Mouse (Mus musculus): Measurements from ENCODE around the gene Cwh43.

Cwh43 gene

GRCm38 (mm10) chr5:73399768-73400526 is 5.9 kb upstream of the Cwh43 start:
- no peak for DNase-seq

GRCm38 (mm10) chr5:73401341-73401740 is 4.5 kb upstream of the Cwh43 start:
- DNase-seq = no peak

DNA sequence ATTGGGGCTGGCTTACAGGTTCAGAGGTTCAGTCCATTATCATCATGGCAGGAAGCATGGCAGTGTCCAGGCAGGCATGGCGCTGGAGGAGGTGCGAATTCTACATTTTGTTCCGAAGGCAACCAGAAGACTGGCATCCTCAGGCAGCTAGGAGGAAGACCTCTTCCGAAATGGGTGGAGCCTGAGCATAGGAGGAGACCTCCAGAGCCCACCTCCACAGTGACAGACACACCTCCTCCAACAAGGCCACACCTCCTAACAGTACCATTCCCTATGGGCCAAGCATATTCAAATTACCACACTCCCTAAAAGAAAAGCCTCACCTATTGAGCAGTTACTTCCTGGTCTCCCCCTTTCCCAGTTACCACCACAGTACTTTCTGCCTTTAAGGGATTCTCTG is 3.0 kb upstream of the Cwh43 start:
- no peak for DNase-seq

GRCm38 (mm10) chr5:73403311-73404068 is 2.4 kb upstream of the Cwh43 start:
- DNase-seq = no peak

- DNase-seq = no peak
Measured at GRCm38 (mm10) chr5:73404790-73405189, 1.1 kb upstream of the Cwh43 start.

DNA sequence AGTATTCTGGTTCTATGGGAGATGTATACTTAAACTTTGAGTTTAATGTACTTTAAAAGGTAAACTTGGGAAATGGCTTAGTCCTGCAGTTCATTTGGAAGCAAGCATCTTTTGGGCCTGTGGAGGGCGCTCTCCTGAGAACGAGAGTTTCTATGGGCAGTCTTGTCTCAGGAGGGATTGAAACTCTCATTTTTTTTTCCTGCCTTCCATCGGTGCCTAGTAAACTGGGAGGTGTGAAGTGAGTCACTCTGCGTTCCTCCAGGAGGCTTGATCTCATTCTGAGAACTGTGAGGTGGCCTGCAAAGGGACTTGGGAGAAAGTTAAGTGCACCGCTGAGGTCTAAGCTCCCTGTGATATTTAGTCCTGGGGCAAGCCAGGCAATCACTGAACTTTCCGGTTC is 986 bp downstream of the Cwh43 start:
- DNase-seq = no peak

DNA sequence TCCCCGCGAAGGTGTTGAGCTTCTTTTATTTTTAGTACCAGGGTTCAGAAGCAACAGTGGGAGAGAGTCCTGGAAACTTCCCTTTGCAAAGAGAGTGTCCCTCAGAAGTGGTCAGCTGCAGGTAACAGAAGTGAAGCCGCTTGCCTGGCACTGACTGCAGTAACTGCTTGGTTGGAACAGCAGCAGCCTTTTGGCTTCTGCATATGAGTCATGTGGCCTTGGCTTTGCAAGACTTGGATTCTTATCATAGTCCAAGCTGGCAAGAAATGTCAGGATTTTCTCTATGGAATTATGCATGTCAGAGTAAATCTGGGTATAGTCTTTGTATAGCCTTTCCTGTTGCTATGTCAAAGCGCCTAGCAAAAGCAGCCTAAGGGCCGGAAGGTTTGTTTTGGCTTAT is 4.1 kb downstream of the Cwh43 start:
- DNase-seq = no peak

- no peak for DNase-seq
Measured at GRCm38 (mm10) chr5:73411771-73412170, 5.9 kb downstream of the Cwh43 start.

DNA sequence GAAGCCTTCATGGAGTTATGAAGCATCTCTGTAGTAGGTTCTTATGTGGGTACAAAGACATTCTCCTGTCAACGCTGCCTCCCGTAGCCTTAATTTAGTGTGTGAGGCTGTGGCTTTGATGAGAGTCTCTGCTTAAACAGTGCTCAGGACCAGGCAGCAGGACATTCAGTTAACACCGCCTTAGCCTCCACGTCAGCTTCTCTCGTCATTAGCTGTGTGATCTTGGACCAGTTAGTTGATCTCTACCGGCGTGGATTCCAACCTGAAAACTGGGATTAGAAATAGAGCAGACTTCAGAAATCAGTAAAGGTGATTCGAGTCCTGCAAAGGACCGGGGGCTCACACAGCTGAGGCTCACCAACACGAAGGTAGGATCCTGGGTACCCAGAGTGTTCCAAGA is 8.3 kb downstream of the Cwh43 start:
- no peak for DNase-seq

GRCm38 (mm10) chr5:73419045-73419695 is 13.3 kb downstream of the Cwh43 start:
- no peak for DNase-seq

DNA sequence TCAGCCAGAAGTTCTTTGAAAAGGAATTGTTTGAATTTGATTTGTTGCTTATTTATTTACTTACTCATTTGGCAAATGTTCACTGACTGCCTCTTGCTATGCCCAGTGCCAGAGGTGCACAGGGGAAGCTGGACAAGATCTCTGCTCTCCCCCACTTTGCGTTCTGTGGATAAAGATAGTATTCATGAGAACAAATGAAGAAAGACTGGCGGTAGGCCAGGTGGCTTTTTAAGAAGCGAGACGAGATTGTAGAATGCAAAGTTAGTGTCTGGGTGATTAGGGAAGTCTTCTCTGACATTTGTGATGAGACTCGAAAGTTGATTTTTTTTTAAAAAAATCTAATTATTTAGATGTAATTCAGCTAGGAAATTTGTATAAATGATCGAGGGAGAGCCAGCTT is 20.9 kb downstream of the Cwh43 start:
- DNase-seq = no peak

DNA sequence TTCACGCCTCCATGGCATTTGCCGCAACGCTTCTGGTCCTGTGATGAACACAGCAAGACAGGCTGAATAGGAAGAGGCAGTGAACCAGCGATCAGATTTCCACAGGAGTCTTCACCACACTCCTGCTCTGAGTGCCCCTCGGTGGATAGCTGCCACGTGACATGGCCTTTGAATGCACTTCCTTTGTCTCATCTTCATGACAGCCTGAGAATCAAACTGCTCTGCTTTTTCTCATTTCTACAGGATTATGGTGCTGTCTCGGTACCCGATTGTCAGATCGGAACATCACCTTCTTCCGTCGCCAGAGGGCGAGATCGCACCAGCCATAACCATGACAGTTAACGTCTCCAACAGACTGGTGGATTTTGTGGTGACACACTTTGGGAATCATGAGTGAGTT is 25.7 kb downstream of the Cwh43 start:
- peak; percentile 84 for DNase-seq

GRCm38 (mm10) chr5:73432805-73433204 is 26.9 kb downstream of the Cwh43 start:
- DNase-seq = no peak

DNA sequence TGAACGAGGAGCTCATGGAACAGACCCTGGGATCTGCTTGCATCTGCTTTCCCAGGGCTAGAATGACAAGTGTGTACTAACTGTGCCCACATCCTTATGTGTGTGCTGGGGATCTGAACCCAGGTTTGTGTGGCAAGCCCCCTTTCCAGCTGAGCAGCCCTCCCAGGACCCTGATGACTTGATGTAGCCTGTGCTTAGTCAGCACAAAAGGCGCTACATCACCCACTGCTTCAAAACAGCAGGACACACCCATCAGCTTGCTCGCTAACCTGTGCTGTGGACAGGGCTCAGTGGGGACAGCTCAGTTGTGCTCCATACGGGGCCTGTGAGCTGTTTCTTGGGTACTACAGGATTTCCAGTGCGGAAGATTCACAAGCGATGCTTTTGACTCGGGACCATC is 28.9 kb downstream of the Cwh43 start:
- no peak for DNase-seq

GRCm38 (mm10) chr5:73442176-73442575 is 36.3 kb downstream of the Cwh43 start:
- DNase-seq = no peak

DNA sequence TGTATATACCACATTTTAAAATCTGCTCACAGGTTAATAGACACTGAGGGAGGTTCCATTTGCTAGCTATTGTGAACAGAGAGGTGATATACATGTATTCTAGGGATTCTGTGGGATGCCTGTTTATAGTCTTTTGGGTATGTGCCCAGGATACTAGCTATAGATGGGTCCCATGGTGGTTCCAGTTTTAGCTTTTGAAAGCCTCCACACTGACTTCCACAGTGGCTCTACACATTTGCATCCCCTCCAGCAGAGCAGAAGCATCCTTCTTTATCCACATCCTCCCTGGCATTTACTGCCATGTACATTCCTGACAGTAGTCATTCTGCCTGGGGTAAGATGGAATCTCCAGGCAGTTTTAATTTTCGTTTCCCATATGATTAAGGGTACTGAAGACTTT is 44.4 kb downstream of the Cwh43 start:
- no peak for DNase-seq

DNA sequence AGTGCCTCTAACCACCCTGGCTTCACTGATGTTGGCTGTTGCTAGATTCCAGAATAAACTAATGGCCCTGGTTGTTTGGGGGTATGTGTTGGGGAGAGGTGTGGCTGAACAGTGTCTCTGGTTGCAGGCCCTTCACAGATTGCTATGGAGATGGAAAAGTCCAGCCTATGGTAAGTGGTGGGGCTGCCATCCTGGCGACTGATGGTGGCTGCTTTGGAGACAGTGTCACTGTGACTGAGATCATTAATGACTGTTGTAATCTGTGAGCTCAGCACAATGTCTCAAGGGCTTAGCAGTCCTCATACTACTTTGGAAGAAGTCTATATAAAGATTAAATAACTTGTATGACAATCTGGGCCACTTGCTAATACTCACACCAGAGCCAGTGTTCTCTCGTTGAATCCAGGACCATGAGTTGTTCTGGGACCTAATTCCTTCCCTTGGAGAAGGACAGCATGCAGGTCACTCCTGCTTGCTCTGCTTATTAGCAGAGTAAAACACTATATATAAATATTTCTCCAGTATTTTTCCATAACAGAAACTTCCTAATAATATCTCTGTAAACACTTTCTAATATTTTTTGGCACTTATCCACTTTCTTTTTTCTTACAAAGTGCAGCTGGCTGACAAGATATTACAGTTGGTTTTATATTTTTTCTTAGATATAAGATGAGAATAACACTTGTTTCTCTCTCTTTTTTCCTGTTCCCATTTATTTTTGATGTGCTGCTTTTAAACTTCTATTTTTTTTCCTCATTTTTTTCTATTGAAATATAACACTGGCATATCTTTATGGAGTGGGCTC is 48.8 kb downstream of the Cwh43 start:
- DNase-seq = no peak

GRCm38 (mm10) chr5:73455307-73455687 is 49.4 kb downstream of the Cwh43 start:
- no peak for DNase-seq

DNA sequence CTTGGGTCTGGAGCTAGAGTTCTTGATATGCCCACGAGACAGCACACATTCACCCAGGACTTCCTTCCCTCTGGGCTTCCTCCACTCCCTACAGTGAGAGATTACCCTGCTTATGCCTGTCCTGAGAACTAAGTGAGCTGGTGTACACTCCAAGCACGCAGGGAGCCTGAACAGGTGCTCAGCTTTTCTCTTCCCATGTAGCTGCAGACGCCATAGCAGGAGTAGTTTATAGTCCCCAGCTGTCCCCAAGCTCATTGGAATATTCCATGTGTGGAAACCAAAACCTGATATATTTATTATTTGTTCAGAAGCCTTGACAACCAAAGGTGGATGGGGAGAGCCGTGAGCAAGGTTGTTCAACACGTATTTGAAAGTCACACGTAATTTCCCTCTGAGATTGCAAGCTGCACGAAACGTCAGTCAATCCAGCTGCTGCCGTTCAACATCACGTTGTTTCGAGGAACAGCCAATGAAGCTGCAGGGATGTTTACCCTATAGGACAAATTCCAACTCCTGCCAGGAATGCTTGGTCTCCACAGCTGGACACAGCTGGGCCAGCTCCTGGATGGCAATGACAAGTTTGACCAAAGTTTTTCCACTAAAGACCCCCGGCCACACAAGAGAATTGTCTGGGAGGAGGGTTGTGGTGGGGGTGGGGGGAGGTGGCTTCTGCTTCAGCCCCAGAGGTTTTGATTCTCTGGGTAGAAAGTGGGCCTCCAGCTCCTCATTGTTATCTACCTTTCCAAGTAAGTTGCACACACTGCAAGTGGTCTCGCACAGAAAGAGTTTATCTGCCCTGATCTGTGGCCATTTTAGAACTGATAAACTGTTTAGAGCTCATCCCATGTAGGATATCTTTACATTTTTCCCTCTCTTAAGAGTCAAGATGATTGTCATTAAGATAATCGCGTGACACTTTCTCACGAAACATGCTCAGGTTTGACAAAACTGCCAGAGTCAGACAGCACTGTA is 62.9 kb downstream of the Cwh43 start:
- no peak for DNase-seq

DNA sequence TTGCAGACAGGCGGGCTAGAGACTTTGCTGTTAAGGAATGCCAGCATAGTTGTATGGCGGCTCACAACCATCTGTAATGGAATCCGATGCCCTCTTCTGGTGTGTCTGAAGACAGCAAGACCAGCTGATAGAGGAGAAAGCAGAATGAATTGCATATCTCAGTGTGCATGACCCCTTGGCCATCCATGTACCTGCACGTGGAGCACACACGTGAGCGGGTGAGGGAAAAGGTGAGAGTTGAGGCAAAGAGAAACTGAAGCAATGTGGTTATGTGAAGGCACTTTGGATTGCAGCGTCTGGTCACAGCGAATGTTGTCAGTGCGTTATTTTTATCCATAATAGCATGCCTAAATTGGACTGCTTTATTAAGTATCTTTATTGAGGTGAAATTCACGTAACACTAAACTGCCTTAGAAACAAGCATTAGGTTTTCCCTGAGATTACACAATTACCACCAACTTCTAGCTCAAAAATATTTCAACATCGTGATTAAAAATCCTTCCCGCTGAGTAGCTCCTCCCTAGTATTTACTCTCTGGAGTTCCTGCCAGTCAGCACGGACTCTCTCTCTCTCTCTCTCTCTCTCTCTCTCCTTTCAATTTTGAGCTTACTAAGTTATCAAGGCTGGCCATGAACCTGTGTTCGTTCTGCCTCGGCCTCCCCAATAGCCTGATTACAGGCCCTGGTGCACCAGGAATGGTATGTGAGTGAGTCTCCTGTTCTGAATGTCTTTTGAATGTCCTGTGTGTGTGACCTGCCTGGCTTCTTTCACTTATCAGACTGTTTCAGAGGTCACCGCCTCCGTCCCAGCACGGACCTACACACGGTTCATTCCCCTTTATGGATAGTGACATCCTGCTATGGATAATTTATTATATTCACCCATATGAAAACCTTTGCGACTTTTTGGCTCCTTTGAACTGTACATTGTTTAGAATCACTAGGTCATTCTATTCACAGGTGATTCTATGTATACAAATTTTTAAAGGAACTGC is 68.8 kb downstream of the Cwh43 start:
- no peak for DNase-seq

- no peak for DNase-seq
Measured at GRCm38 (mm10) chr5:73480700-73481099, 74.8 kb downstream of the Cwh43 start, which contains the start of gene Dcun1d4. TSS of gene Dcun1d4 (plus strand) at chr5:73481000.
